In the genomic region with DNA sequence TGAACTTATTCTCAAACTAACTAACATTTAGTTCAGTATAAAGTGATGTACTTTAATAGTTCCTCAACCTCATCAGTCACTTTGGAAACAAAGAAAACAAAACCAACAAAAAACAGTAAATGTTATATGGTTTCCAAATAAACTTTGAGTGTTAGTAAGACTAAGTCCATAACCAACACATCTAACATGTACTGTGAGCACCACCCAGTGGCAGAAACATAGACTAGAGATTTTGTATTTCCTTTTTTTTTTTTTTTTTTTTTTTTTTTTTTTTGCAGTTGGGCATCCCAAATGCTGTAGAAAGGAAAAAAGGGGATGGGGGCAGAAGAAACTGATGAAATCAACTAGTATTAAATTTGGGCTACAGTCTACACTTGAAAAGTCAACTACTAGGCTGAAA, we compare ENCODE assay signal across 13 mouse cellular contexts. TPM values are rescaled to one million over a fixed set of nuclear protein-coding genes. Genes with fewer than 3 reads are reported as not detected.
DNase-seq lines count a peak whose midpoint lies in the region.
"Had no signal": no experiment of that assay in that cellular context is flagged by ENCODE, and none has a peak within 500 bp of the region (broad histone marks: within the 10 kb centered on the region; RNA-seq: fewer than 3 reads in every experiment).

No protein-coding gene starts in this region.

- peak; percentile 1 to 5 for DNase-seq in kidney, postnatal 36 days
- DNase-seq in kidney, adult 11 months: no peak
- DNase-seq in right cerebral cortex, postnatal 10 days (ENCODE audit: low spot score in 2 of 2): peak; percentile 22 to 39
- DNase-seq in right cerebral cortex, postnatal 25 days: no peak
- peak; percentile 0 for DNase-seq in c-Kit-positive CD71-positive TER-119-negative erythroid progenitor cells, embryonic 14.5 days (ENCODE audit: low read depth)
- no peak for DNase-seq in adrenal gland, adult 2 months
- DNase-seq in cerebellum, adult 8-10 months: no peak
- DNase-seq: kidney, adult 8-10 months had no signal

RNA-seq across cellular contexts. Expression of gene 4930595M18Rik, which starts 14.6 kb away (rescaled TPM):
- not detected for total RNA-seq in adrenal gland, adult 2 months (2021)
- polyA plus RNA-seq in adrenal gland, adult 2 months (2012; rRNA removed): not detected in 2 replicates
- polyA plus RNA-seq: erythroblast, embryonic 14.5 days; heart, embryonic 11.5 days; liver, embryonic 16.5 days; neural tube, embryonic 14.5 days; stomach, embryonic 15.5 days had no signal

Comparison
In these comparisons a context has a peak if more than half of its experiments do, and no peak if none do; other contexts are left out.
1. DNase-seq: peak in kidney, postnatal 36 days (2 of 2), right cerebral cortex, postnatal 10 days (2 of 2) and c-Kit-positive CD71-positive TER-119-negative erythroid progenitor cells, embryonic 14.5 days (single experiment); none in kidney, adult 11 months (single experiment), right cerebral cortex, postnatal 25 days (single experiment), adrenal gland, adult 2 months (single experiment) and cerebellum, adult 8-10 months (single experiment).